Mouse (Mus musculus): ENCODE results near the gene Vwf. TPM values are rescaled to one million over a fixed set of nuclear protein-coding genes. Genes with fewer than 3 reads are reported as not detected.

Gene Vwf
- total RNA-seq, 2 experiments from 2014 or later, result 14.6 to 14.7 TPM

DNA sequence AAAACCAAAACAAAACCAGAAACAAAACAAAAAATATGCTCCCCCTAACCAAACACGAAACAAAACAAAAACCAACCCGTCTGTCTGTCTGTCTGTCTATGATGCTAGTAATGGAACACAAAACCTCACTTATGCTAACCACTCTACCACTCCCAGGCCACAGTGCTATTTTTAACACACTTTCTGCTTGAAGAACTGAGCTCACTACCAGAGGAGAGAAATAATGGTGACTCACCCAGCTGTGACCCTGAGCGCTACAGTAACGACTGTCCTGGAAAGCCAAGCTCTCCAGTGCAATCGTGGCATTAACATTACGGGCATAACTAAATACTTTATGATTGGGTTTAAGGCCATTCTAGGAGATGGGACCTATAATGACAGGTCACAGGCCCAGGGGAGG, 5.7 kb upstream of the Vwf start:
- DNase-seq (ENCODE audit: extremely low spot score in 1 of 2, low spot score in 1 of 2), result no peak

DNA sequence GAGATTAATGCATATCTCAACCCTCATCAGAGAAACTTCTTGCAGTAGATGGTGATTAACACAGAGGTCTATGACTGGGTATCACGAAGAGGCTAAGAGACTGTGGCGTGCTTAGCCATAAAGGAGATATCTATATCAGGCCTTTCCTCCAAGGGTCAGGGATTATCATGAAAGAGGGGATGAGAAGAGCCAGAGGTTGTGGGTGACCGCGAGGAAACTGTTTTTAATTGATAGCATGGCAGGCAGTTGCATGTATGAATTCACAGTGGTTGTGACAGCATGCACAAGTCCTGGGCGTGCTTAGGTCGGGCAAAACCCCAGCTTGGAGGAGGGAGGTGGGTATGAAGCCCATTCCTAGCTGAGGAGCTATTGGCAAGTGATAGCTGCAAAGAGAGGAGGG, 5.3 kb upstream of the Vwf start:
- DNase-seq (ENCODE audit: extremely low spot score in 1 of 2, low spot score in 1 of 2), result no peak

- no peak for DNase-seq (ENCODE audit: extremely low spot score in 1 of 2, low spot score in 1 of 2)
Measured at GRCm38 (mm10) chr6:125548406-125548805, 1.8 kb downstream of the Vwf start.

DNA sequence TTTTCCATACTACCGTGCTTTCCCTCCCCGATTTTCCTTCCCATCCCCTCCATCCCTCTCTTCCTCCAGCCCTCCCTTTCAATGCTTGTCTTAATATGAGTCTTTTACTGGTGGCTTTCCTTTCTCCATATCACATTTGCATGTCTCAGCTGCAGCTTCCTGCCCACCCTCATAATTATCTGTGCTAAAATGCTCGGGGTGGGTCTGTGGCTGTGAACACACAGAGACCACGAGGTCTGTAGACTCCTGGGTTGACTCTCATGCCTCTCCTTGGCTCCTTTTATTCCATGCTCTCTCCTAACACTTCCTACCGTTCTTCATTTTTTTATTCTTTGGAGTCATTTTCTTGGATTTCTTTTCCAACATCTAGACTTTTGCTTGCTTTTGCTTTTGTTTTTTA, 3.6 kb downstream of the Vwf start:
- no peak for DNase-seq (ENCODE audit: extremely low spot score in 1 of 2, low spot score in 1 of 2)

GRCm38 (mm10) chr6:125552760-125553159, 6.2 kb downstream of the Vwf start:
- DNase-seq (ENCODE audit: extremely low spot score in 1 of 2, low spot score in 1 of 2), result no peak

DNA sequence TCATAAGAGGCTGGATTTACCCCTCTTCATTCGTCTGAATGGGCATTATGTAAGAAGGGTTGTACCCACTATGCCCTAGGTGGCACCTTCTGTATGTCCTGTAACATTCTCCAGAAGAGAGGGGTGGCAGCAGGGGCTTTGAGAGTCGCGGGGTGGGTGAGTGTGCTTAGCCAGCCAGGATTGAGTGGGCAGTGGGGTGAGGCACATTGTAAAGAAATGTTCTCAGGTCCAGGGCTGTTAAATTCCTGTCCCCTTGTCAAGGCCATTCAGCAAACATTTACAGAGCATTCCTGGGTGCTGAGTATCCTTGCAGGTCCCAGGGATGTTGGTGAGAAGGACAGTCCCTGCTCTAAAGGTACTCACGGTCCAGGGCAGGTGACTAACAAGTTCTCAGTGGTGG, 7.0 kb downstream of the Vwf start:
- DNase-seq (ENCODE audit: extremely low spot score in 1 of 2, low spot score in 1 of 2), result no peak

DNA sequence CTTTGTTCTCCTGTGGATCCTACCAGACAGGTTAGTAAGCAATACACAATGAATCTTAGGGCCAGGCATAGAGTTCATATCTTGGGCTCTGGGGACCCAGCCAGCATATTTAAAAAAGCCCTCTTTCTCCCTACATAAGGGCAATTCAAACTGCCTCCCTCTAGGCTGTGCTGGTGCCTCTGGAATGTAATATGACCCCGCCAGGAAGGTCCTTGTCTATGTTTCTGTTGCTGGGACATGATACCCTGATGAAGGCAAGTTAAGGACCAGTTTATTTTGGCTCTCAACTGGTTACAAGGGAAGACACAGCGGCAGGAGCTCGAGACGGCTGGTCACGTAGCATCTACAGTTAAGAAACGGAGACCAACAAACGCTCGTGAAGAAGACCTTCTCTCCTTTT, 12.3 kb downstream of the Vwf start:
- DNase-seq (ENCODE audit: extremely low spot score in 1 of 2, low spot score in 1 of 2), result no peak

GRCm38 (mm10) chr6:125561031-125561430, 14.5 kb downstream of the Vwf start:
- DNase-seq (ENCODE audit: extremely low spot score in 1 of 2, low spot score in 1 of 2), result no peak

- no peak for DNase-seq (ENCODE audit: extremely low spot score in 1 of 2, low spot score in 1 of 2)
Measured at GRCm38 (mm10) chr6:125561521-125561920, 14.9 kb downstream of the Vwf start.

DNA sequence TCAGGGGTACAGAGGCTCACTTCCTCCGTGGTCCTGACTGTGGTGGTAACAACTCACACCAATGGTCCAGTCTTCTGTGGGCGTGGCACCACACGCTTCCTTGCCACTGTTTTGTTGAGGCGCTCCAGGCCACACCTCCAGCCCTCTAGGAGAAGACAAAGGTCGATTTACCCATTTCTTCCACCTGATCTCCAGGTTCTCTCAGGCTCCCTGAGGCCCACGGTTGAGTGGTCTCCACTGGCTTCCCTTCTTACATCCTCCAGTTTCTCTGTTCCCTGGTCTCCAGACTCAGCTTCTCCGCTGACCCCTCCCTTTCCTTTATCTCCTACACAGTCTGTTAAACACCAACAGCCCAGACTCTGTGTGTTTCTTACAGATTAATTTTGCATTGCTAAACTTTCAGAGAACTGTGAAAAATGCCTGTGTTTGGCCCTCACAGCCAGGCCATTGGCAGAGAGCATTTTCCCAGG, 18.3 kb downstream of the Vwf start:
- no peak for DNase-seq (ENCODE audit: extremely low spot score in 1 of 2, low spot score in 1 of 2)

GRCm38 (mm10) chr6:125565326-125565725, 18.8 kb downstream of the Vwf start:
- DNase-seq (ENCODE audit: extremely low spot score in 1 of 2, low spot score in 1 of 2), result no peak

GRCm38 (mm10) chr6:125566656-125567055, 20.1 kb downstream of the Vwf start:
- DNase-seq (ENCODE audit: extremely low spot score in 1 of 2, low spot score in 1 of 2), result no peak

DNA sequence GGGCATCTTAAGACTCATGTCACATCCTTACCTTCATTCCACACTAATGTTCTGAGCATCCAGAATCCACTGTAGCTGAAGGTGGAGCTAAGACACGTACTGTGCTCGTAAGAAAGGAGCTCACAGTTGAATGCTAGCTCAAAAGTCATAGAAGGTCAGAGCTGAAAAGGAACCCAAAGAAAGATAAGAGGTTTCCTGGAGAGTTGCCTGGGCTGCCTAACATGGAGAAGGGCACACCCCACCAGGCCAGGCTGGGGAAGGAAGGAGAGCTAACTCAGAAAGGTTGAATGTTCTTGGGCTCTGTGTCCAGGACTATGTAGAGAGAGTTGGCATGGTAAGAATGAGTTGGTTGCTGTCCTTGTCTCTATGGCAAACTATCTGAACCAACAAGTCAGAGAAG, 21.8 kb downstream of the Vwf start:
- DNase-seq (ENCODE audit: extremely low spot score in 1 of 2, low spot score in 1 of 2), result no peak

DNA sequence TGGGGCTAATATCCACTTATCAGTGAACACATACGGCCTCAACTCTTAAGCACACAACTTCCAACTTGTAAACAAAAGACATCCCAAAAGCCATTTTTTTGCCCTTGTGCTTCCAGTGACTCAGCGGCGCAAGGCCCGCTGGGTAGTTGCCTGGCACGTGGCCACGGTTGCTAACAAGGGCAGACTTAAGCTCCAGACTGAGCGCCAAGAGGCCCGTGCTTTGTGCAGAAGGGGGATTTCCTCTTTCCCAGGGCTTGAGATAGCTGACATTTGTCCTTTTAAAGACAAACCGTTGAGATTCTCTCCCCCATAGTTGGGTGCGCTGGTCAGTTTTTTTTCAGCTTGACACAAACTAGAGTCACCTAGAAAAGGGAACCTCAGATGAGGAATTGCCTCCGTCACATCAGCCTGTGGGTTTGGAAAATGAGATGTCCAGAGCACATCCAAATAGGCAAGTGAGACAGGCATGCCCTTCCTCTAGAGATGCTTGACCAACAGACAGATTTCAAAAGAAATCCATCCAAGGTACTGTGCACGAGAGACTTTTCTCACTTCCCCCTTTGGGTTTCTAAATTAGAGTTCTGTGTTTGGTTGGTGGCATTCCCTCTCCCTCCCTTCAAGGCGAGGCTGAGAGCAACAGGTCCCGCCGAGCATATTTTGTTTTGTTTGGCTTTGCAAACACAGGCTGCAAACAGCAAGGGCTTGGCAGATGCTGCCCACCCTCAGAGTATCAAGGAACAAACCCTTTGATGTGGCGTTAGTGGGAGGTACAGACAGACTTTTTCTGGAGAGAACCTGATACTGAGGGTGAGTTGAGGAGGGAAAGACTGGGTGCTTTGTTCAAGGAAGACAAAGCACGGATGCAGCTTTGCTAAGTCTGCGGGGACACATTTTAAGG, 26.0 kb downstream of the Vwf start:
- peak; percentile 33 to 65 for DNase-seq (ENCODE audit: extremely low spot score in 1 of 2, low spot score in 1 of 2)

DNA sequence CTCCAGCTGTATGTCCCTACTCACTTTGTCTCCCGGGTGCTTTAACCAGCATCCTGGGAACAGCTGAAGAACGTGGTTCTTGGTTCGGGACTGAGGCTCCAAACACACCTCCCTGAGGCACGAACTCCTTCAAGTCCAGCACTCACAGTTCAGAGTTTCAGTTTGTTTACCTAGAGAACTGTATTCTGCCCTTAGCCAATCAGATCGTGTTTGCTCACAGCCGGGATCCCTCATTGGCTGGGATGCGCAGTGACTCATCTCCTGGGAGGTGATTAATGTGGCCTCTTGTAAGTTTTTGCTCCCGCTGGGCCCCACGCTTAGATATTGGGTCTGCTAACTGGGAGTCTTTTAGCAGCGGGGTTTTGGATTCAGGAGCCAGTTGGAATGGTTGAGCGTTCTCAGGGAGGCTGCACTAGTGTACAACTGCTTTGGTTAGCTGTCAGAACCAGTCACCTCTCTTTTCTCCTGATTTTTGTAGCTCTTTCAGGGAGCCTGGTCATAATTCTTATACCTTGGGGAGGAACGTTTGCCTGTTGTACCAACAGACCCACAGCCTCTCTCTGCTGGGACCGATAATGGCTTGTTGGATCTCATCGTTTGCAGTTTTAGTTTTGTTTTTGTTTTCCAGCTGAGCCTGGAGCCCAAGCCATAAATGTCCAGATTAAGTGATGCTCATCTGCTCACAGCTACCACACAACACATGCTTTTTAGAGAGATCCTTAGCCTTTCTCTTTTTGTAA, 26.8 kb downstream of the Vwf start:
- DNase-seq (ENCODE audit: extremely low spot score in 1 of 2, low spot score in 1 of 2), result peak in 1 of 2 experiments; percentile 23

DNA sequence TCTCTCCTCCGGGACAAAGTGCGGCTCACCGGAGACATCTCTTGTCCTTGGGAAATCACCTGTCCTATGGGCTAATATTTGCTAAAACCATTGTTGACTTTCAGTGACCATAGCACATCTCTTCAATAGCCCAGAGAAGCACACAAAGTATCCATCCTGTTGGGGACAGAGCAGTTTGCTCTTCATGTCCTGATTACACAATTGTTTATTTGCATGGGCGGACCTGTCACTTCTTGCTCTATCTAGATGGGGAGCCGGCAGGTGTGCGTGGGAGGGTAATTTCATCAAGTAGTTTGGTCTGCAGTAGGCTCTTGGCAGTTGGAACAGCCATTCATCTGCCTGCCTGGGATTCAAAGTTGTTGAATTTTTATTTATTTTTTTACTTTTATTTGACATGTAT, 28.5 kb downstream of the Vwf start:
- DNase-seq (ENCODE audit: extremely low spot score in 1 of 2, low spot score in 1 of 2), result peak in 1 of 2 experiments; percentile 20

GRCm38 (mm10) chr6:125577301-125577700, 30.7 kb downstream of the Vwf start:
- DNase-seq (ENCODE audit: extremely low spot score in 1 of 2, low spot score in 1 of 2), result no peak

DNA sequence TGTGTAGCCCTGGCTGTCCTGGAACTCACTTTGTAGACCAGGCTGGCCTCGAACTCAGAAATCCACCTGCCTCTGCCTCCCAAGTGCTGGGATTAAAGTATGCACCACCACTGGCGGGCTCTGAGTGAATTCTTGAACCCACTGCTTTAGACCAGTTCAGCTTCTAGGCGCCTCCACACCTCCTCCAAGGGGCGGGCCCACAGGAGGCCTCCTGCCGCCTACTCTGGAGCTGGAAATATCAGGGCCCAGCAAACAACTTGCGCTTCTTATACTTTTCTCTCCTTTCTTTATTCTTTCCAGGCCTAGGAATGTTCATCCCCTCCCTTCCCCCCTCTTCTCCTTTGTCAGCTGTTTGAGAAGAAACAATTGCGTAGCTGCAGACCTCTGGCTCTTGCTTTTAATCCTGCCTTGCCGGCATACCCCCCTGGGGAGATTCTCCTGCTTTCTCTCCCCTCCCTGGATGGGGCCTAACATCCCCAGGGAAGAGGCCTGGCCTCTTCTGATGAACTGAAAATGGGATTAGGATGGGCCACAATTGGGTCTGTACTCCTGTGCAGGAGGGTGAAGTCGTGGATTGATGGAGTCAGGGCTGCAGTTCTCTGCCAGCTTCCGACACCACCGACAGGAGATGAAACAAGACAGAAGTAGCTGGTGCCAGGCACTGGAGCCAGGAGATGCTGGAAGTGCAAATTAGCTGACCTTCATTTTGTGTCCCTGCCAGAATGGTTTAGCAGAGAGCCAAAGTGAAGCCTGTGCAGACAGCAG, 31.5 kb downstream of the Vwf start:
- DNase-seq (ENCODE audit: extremely low spot score in 1 of 2, low spot score in 1 of 2), result no peak

DNA sequence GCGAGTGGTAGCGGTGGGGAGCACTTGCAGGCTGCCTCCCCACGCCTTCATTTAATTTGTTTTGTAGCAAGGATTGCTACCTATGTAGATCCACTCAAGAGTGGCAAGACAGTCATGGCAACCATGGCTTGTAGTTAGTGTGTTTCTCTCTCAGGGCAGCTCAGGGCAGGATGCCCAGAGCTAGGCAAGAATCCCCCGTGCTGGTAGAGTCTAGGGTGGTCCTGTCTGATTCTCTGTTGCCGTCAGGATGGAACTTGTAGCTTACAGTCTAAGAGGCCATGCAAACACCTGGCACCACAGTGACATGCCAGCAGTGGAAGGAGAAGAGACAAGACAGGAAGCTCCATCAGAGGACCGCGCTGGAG, 32.1 kb downstream of the Vwf start:
- no peak for DNase-seq (ENCODE audit: extremely low spot score in 1 of 2, low spot score in 1 of 2)

GRCm38 (mm10) chr6:125579864-125580263, 33.3 kb downstream of the Vwf start:
- DNase-seq (ENCODE audit: extremely low spot score in 1 of 2, low spot score in 1 of 2), result no peak

DNA sequence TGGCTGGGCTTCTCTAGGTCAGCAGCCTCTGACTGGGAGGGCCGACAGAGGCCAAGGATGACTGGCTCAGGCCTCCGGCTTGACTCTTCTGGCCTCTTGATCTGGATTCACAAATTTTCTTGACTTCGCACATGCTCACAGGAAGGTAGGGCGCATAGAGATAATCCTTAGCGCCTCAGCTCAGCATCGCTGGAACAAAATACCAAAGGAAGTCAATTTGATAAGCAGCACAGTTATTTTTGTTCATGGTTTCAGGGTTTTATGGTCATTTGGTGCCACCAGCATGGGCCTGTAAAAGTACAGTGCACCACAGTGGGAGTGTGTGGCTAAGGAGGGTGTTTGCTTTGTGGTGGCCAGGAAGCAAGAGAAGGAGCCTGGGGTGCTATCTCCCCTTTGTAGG, 37.1 kb downstream of the Vwf start:
- no peak for DNase-seq (ENCODE audit: extremely low spot score in 1 of 2, low spot score in 1 of 2)

Data from layer of hippocampus, postnatal 25 days (tissue).